ENCODE assay signal across 14 mouse cellular contexts in genomic region chr12:108686463-108686862, GRCm38 (mm10). TPM values are rescaled to one million over a fixed set of nuclear protein-coding genes. Genes with fewer than 3 reads are reported as not detected.
DNase-seq lines count a peak whose midpoint lies in the region; ATAC-seq and TF ChIP-seq lines count a peak whose summit lies in the region.
"Had no signal": no experiment of that assay in that cellular context is flagged by ENCODE, and none has a peak within 500 bp of the region (broad histone marks: within the 10 kb centered on the region; RNA-seq: fewer than 3 reads in every experiment).

No protein-coding gene starts in this region.

- no peaks in the 10 kb centered on the region for H3K9me3 ChIP-seq in lung, embryonic 16.5 days (ENCODE audit: control insufficient read depth, low read length)
- H3K9me3 ChIP-seq in kidney, embryonic 16.5 days (ENCODE audit: low read length), result no peaks in the 10 kb centered on the region
- H3K9me3 ChIP-seq: limb, embryonic 15.5 days; neural tube, embryonic 12.5 days had no signal

- no peak overlapping the region for H3K4me2 ChIP-seq in lung, embryonic 16.5 days (ENCODE audit: low read depth, low read length)
- H3K4me2 ChIP-seq in kidney, embryonic 16.5 days (replicated peaks; ENCODE audit: low read depth, low read length), result no peak overlapping the region
- H3K4me2 ChIP-seq: limb, embryonic 15.5 days; neural tube, embryonic 12.5 days had no signal

- H3K27me3 ChIP-seq in lung, embryonic 16.5 days (ENCODE audit: control insufficient read depth, insufficient read depth, low read depth, low read length), result no peaks in the 10 kb centered on the region
- H3K27me3 ChIP-seq in kidney, embryonic 16.5 days (ENCODE audit: insufficient read depth, low read length), result no peaks in the 10 kb centered on the region
- H3K27me3 ChIP-seq: limb, embryonic 15.5 days; neural tube, embryonic 12.5 days had no signal

- no peak for ATAC-seq in lung, embryonic 16.5 days (ENCODE audit: low read depth)
- 0 out of 2 replicates have a peak, but pooled peaks have one; percentile 29 for ATAC-seq in kidney, embryonic 16.5 days (ENCODE audit: low FRiP score, low TSS enrichment)

- intact Hi-C loops in gastrocnemius, adult 2 months (cut with DNase I), result loop anchor here (10.0 kb wide), 1 partner anchor 68 kb away; no protein-coding TSS in a partner anchor

- no peaks in the 10 kb centered on the region for H3K4me1 ChIP-seq in lung, embryonic 16.5 days (replicated peaks; ENCODE audit: control insufficient read depth, insufficient read depth, low read length)
- peaks cover 3% of the 10 kb centered on the region; the same call in 1 of the 2 replicates for H3K4me1 ChIP-seq in kidney, embryonic 16.5 days (ENCODE audit: insufficient read depth, low read length)
- H3K4me1 ChIP-seq: neural tube, embryonic 12.5 days had no signal

- H3K9ac ChIP-seq in lung, embryonic 16.5 days (ENCODE audit: low read length), result no peak overlapping the region
- H3K9ac ChIP-seq in kidney, embryonic 16.5 days (replicated peaks; ENCODE audit: low read length), result no peak overlapping the region
- H3K9ac ChIP-seq: limb, embryonic 15.5 days; neural tube, embryonic 12.5 days had no signal

- no peak overlapping the region for H3K4me3 ChIP-seq in gastrocnemius, adult 2 months
- no peak overlapping the region for H3K4me3 ChIP-seq in lung, embryonic 16.5 days (ENCODE audit: low read length)
- no peak overlapping the region for H3K4me3 ChIP-seq in kidney, embryonic 16.5 days (ENCODE audit: low read length)
- H3K4me3 ChIP-seq: limb, embryonic 15.5 days; neural tube, embryonic 12.5 days had no signal

- 67% methylated on average over 6 of the region's 6 CpGs for WGBS in lung, embryonic 16.5 days
- WGBS in kidney, embryonic 16.5 days, result 63% methylated on average over 6 of the region's 6 CpGs

- peak overlapping the region; percentile 64 for H3K27ac ChIP-seq in gastrocnemius, adult 2 months
- peak overlapping the region; percentile 4; the same call in 1 of the 2 replicates for H3K27ac ChIP-seq in lung, embryonic 16.5 days (ENCODE audit: low read length)
- H3K27ac ChIP-seq in kidney, embryonic 16.5 days (ENCODE audit: low read length), result peak overlapping the region; percentile 59
- H3K27ac ChIP-seq: limb, embryonic 15.5 days; neural tube, embryonic 12.5 days had no signal

- DNase-seq in gastrocnemius, adult 2 months, result no peak
- DNase-seq in gastrocnemius, adult 8-10 months (ENCODE audit: low spot score in 2 of 2), result no peak
- DNase-seq in lung, postnatal 14 days, result no peak
- DNase-seq in thymus, postnatal 10 days (ENCODE audit: low spot score in 2 of 2), result peak; percentile 68 to 79
- no peak for DNase-seq in cerebellum, postnatal 25 days
- no peak for DNase-seq in right cerebral cortex, adult 2 months (ENCODE audit: low spot score in 2 of 2)
- DNase-seq: cerebellum, postnatal 36 days; gastrocnemius, postnatal 14 days; right cerebral cortex, postnatal 25 days had no signal

- no peak for TF ChIP-seq CTCF in gastrocnemius, adult 2 months (IDR thresholded peaks at IDR 0.05)

- peaks cover 31% of the 10 kb centered on the region for H3K36me3 ChIP-seq in lung, embryonic 16.5 days (ENCODE audit: control insufficient read depth, insufficient read depth, low read length)
- peaks cover 38% of the 10 kb centered on the region for H3K36me3 ChIP-seq in kidney, embryonic 16.5 days (ENCODE audit: insufficient read depth, low read length)

RNA-seq across cellular contexts. Expression of gene Degs2, which starts 15.7 kb away (rescaled TPM):
- not detected for total RNA-seq in gastrocnemius, adult 2 months (2021)
- under 1 TPM in 2 of 4 experiments, not detected in 2; 0.29 to 0.48 TPM for total RNA-seq in gastrocnemius, adult 8-10 months (2022)
- 1.1 and 1.9 TPM in 2 replicates for polyA plus RNA-seq in lung, embryonic 16.5 days (2015; fragmentation: Nextera tagmentation; extraction: Ambion mirVana)
- 10.6 and 12.1 TPM in 2 replicates for polyA plus RNA-seq in kidney, embryonic 16.5 days (2015; fragmentation: Nextera tagmentation; extraction: Ambion mirVana)
- total RNA-seq: hematopoietic stem cell, adult 5-6 weeks had no signal

Comparison
In these comparisons a context has a peak if more than half of its experiments do, and no peak if none do; other contexts are left out.
1. DNase-seq: peak in thymus, postnatal 10 days (2 of 2); none in gastrocnemius, adult 2 months (single experiment), gastrocnemius, adult 8-10 months (0 of 2), lung, postnatal 14 days (single experiment), cerebellum, postnatal 25 days (0 of 2) and right cerebral cortex, adult 2 months (0 of 2).
2. H3K27ac ChIP-seq: peak in every context shown above with its lines; median percentile 64 in gastrocnemius, adult 2 months; 59 in kidney, embryonic 16.5 days; 4 in lung, embryonic 16.5 days.